Mouse (Mus musculus): ENCODE results near the gene Cldn3. TPM values are rescaled to one million over a fixed set of nuclear protein-coding genes. Genes with fewer than 3 reads are reported as not detected.
A peak's percentile ranks its signal among the peaks of the same experiment; 100 is the strongest.

The Cldn3 gene
- total and polyA plus RNA-seq, 2 experiments from 2014 or later: 1.4 to 15.2 TPM

- Histone ChIP-seq H3K4me2 (ENCODE audit: low read depth, low read length) (no peak overlapping the region), H3K9ac (replicated peaks; ENCODE audit: low read depth, low read length) (no peak overlapping the region), H3K36me3 (replicated peaks; ENCODE audit: control insufficient read depth, insufficient read depth, low read length) (peaks cover 4% of the 10 kb centered on the region; the same call in 1 of the 2 replicates), H3K27me3 (ENCODE audit: control insufficient read depth, insufficient read depth, low read length) (no peaks in the 10 kb centered on the region), H3K4me3 (ENCODE audit: low read depth, low read length) (no peak overlapping the region), H3K4me1 (ENCODE audit: control insufficient read depth, insufficient read depth) (peaks cover 3% of the 10 kb centered on the region), H3K9me3 (replicated peaks; ENCODE audit: control insufficient read depth, low read length) (no peaks in the 10 kb centered on the region), H3K27ac (ENCODE audit: low read depth) (no peak overlapping the region)
- DNase-seq (ENCODE audit: low spot score) (no peak), ATAC-seq (ENCODE audit: insufficient read depth, low read depth) (no peak)
- TF ChIP-seq CTCF (IDR thresholded peaks at IDR 0.05; ENCODE audit: low read depth): peak; percentile 4; the same call in 1 of the 2 replicates
- no peak for TF ChIP-seq EP300 (IDR thresholded peaks at IDR 0.05; ENCODE audit: low read depth)
- 45% methylated on average over 4 of the region's 4 CpGs for WGBS
Observed at GRCm38 (mm10) chr5:135016224-135016759, 30.3 kb downstream of the Cldn3 start.

GRCm38 (mm10) chr5:135021814-135022213 lies 35.8 kb downstream of the Cldn3 start:
- WGBS: 12% methylated on average over 6 of the region's 6 CpGs
- TF ChIP-seq CTCF (IDR thresholded peaks at IDR 0.05; ENCODE audit: low read depth): no peak
- peak; percentile 80 for TF ChIP-seq EP300 (IDR thresholded peaks at IDR 0.05; ENCODE audit: low read depth)

GRCm38 (mm10) chr5:135023344-135024173 lies 37.5 kb downstream of the Cldn3 start, which contains the start of gene Stx1a:
TSS of gene Stx1a (plus strand) at chr5:135023482.
- Histone ChIP-seq H3K27me3 (ENCODE audit: control insufficient read depth, insufficient read depth, low read length) (no peaks in the 10 kb centered on the region), H3K36me3 (replicated peaks; ENCODE audit: control insufficient read depth, insufficient read depth, low read length) (no peaks in the 10 kb centered on the region), H3K27ac (ENCODE audit: low read depth) (peak within 1 kb of the TSS; percentile 18; the same call in 1 of the 2 replicates), H3K4me1 (ENCODE audit: control insufficient read depth, insufficient read depth) (peaks cover 34% of the 10 kb centered on the region), H3K4me2 (ENCODE audit: low read depth, low read length) (peak within 1 kb of the TSS; percentile 85), H3K9me3 (replicated peaks; ENCODE audit: control insufficient read depth, low read length) (no peaks in the 10 kb centered on the region), H3K9ac (replicated peaks; ENCODE audit: low read depth, low read length) (peak within 1 kb of the TSS; percentile 55), H3K4me3 (ENCODE audit: low read depth, low read length) (peak within 1 kb of the TSS; percentile 60)
- no peak for TF ChIP-seq EP300 (IDR thresholded peaks at IDR 0.05; ENCODE audit: low read depth)
- TF ChIP-seq CTCF (IDR thresholded peaks at IDR 0.05; ENCODE audit: low read depth): no peak
- ATAC-seq (ENCODE audit: insufficient read depth, low read depth): peak; percentile 78
- peak; percentile 79 for DNase-seq (ENCODE audit: low spot score)
- under 1% methylated on average over 61 of the region's 61 CpGs for WGBS

More at GRCm38 (mm10) chr5:135021814-135022213, 35.8 kb downstream of the Cldn3 start:
- no peak overlapping the region for H3K9ac ChIP-seq (replicated peaks; ENCODE audit: low read depth, low read length)
- H3K27ac ChIP-seq (ENCODE audit: low read depth): peak overlapping the region; percentile 70
- ATAC-seq (ENCODE audit: insufficient read depth, low read depth) (peak; percentile 86), DNase-seq (ENCODE audit: low spot score) (peak; percentile 88)
- no peaks in the 10 kb centered on the region for H3K36me3 ChIP-seq (replicated peaks; ENCODE audit: control insufficient read depth, insufficient read depth, low read length)
- H3K4me1 ChIP-seq (ENCODE audit: control insufficient read depth, insufficient read depth): peaks cover 31% of the 10 kb centered on the region
- H3K4me2 ChIP-seq (ENCODE audit: low read depth, low read length): no peak overlapping the region
- H3K4me3 ChIP-seq (ENCODE audit: low read depth, low read length): no peak overlapping the region
- no peaks in the 10 kb centered on the region for H3K9me3 ChIP-seq (replicated peaks; ENCODE audit: control insufficient read depth, low read length)
- H3K27me3 ChIP-seq (ENCODE audit: control insufficient read depth, insufficient read depth, low read length): no peaks in the 10 kb centered on the region

- TF ChIP-seq CTCF (IDR thresholded peaks at IDR 0.05; ENCODE audit: low read depth) (no peak), EP300 (IDR thresholded peaks at IDR 0.05; ENCODE audit: low read depth) (no peak)
- Histone ChIP-seq H3K4me3 (ENCODE audit: low read depth, low read length) (peak overlapping the region; percentile 60), H3K9me3 (replicated peaks; ENCODE audit: control insufficient read depth, low read length) (no peaks in the 10 kb centered on the region), H3K27me3 (ENCODE audit: control insufficient read depth, insufficient read depth, low read length) (no peaks in the 10 kb centered on the region), H3K9ac (replicated peaks; ENCODE audit: low read depth, low read length) (no peak overlapping the region), H3K4me1 (ENCODE audit: control insufficient read depth, insufficient read depth) (peaks cover 43% of the 10 kb centered on the region), H3K36me3 (replicated peaks; ENCODE audit: control insufficient read depth, insufficient read depth, low read length) (no peaks in the 10 kb centered on the region), H3K27ac (ENCODE audit: low read depth) (no peak overlapping the region), H3K4me2 (ENCODE audit: low read depth, low read length) (peak overlapping the region; percentile 85)
- ATAC-seq (ENCODE audit: insufficient read depth, low read depth) (no peak), DNase-seq (ENCODE audit: low spot score) (peak; percentile 44)
- WGBS: 34% methylated on average over 11 of the region's 11 CpGs
Observed at GRCm38 (mm10) chr5:135024665-135025224, 38.7 kb downstream of the Cldn3 start.

- H3K27me3 ChIP-seq (ENCODE audit: control insufficient read depth, insufficient read depth, low read length): no peaks in the 10 kb centered on the region
- H3K27ac ChIP-seq (ENCODE audit: low read depth): no peak overlapping the region
- no peaks in the 10 kb centered on the region for H3K9me3 ChIP-seq (replicated peaks; ENCODE audit: control insufficient read depth, low read length)
- H3K4me1 ChIP-seq (ENCODE audit: control insufficient read depth, insufficient read depth): peaks cover 43% of the 10 kb centered on the region
- DNase-seq (ENCODE audit: low spot score): no peak
- no peaks in the 10 kb centered on the region for H3K36me3 ChIP-seq (replicated peaks; ENCODE audit: control insufficient read depth, insufficient read depth, low read length)
- H3K9ac ChIP-seq (replicated peaks; ENCODE audit: low read depth, low read length): no peak overlapping the region
- no peak overlapping the region for H3K4me3 ChIP-seq (ENCODE audit: low read depth, low read length)
- H3K4me2 ChIP-seq (ENCODE audit: low read depth, low read length): no peak overlapping the region
- no peak for ATAC-seq (ENCODE audit: insufficient read depth, low read depth)
- whole genome bisulfite sequencing: 41% methylated on average over 7 of the region's 7 CpGs
- TF ChIP-seq CTCF (IDR thresholded peaks at IDR 0.05; ENCODE audit: low read depth) (no peak), EP300 (IDR thresholded peaks at IDR 0.05; ENCODE audit: low read depth) (no peak)
Observed at GRCm38 (mm10) chr5:135025899-135026298, 39.9 kb downstream of the Cldn3 start.
